Mouse (Mus musculus): ENCODE data around the gene Zfp82.

DNA sequence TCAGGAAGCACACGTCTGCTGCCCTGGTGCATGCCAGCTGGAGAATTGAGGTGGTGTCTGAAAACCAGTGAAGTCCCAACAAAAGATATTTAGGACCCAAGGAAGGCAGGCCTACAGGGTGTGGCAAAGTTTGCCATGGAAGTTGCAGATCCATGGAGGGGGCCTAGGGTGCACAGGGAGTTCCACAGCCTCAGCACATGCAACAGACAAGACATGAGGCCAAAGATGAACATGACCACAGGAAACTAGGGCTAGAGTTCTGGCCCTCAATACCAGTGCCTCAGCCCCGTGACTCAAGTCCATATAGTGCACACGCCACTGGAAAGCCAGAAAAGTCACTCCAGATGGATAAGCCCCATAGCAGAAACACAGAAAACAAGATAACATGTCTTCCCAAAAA lies 44.1 kb downstream of the Zfp82 start:
- TF ChIP-seq POLR2A (IDR thresholded peaks at IDR 0.05; ENCODE audit: borderline replicate concordance, insufficient read depth, low read length) (no peak), CTCF (IDR thresholded peaks at IDR 0.05; ENCODE audit: borderline replicate concordance, insufficient read depth, low read depth, low read length) (no peak)

Measured in cerebellum, adult 2 months (tissue).